In the genomic region with DNA sequence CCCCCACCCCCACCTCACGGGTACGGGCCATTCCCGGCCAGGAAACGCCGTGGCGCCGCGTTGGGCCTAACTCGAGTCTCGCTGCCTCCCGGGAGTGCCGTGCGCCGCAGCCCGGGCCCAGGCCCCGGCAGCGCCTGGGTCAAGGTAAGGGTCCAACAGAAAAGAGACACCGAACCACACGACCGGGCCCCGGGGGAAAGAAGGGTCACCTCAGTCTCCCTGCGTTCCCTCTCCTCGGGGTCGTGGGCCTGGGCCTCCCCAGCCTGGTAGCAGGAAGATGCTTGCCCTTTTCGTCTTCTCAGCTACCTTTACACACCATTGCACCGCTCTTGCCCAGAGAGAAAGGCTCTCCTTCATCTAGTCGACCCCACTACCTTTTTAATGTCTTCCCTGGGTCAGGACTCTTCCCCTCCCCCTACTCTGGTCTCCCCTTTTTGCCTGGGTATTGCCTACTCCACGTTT, we compare ENCODE assay signal across 7 mouse cellular contexts. TPM values are rescaled to one million over a fixed set of nuclear protein-coding genes. Genes with fewer than 3 reads are reported as not detected.
DNase-seq lines count a peak whose midpoint lies in the region; ATAC-seq and TF ChIP-seq lines count a peak whose summit lies in the region.

No protein-coding gene starts in this region.

- peak overlapping the region; percentile 99 for H3K4me3 ChIP-seq in megakaryocyte, embryonic 14.5 days (replicated peaks)
- peak overlapping the region; percentile 88 for H3K4me3 ChIP-seq in embryonic fibroblast, embryonic 13.5 days (ENCODE audit: insufficient read depth, low read length)
- peak overlapping the region; percentile 94 for H3K4me3 ChIP-seq in limb, embryonic 12.5 days (replicated peaks)
- peak overlapping the region; percentile 94 for H3K4me3 ChIP-seq in small intestine, adult 2 months (ENCODE audit: low read depth, low read length)

- no peak for DNase-seq in Muller cell, postnatal 12 days (ENCODE audit: inconsistent ontology term)
- DNase-seq in cerebellum, adult 8-10 months, result no peak

- H3K9ac ChIP-seq in limb, embryonic 12.5 days (replicated peaks), result peak overlapping the region; percentile 99

- no peaks in the 10 kb centered on the region for H3K9me3 ChIP-seq in megakaryocyte, embryonic 14.5 days
- H3K9me3 ChIP-seq in limb, embryonic 12.5 days, result no peaks in the 10 kb centered on the region

- H3K27me3 ChIP-seq in megakaryocyte, embryonic 14.5 days (replicated peaks), result no peaks in the 10 kb centered on the region
- H3K27me3 ChIP-seq in limb, embryonic 12.5 days, result no peaks in the 10 kb centered on the region
- H3K27me3 ChIP-seq in small intestine, adult 2 months (ENCODE audit: control insufficient read depth, insufficient read depth, low read length), result no peaks in the 10 kb centered on the region

- H3K4me2 ChIP-seq in limb, embryonic 12.5 days, result peak overlapping the region; percentile 91

- WGBS in limb, embryonic 12.5 days, result under 1% methylated on average over 28 of the region's 28 CpGs
- WGBS in small intestine, adult 2 months, result under 1% methylated on average over 28 of the region's 28 CpGs

- ATAC-seq in megakaryocyte, adult 5-6 weeks (ENCODE audit: poor library complexity, severe bottlenecking), result no peak
- ATAC-seq in limb, embryonic 12.5 days (ENCODE audit: insufficient number of reproducible peaks, insufficient read depth, low FRiP score, low TSS enrichment, low read depth), result no peak

- peaks cover 24% of the 10 kb centered on the region for H3K36me3 ChIP-seq in megakaryocyte, embryonic 14.5 days (replicated peaks; ENCODE audit: low read length)
- H3K36me3 ChIP-seq in limb, embryonic 12.5 days, result no peaks in the 10 kb centered on the region
- 0 out of 2 replicates have a peak, but pooled peaks cover 1% of the 10 kb centered on the region for H3K36me3 ChIP-seq in small intestine, adult 2 months (ENCODE audit: control insufficient read depth, insufficient read depth, low read length)

- H3K27ac ChIP-seq in embryonic fibroblast, embryonic 13.5 days (ENCODE audit: insufficient read depth, low read length), result peak overlapping the region; percentile 99
- H3K27ac ChIP-seq in limb, embryonic 12.5 days, result peak overlapping the region; percentile 99
- H3K27ac ChIP-seq in small intestine, adult 2 months (ENCODE audit: insufficient read depth, low read depth, low read length), result peak overlapping the region; percentile 96

- TF ChIP-seq CTCF in embryonic fibroblast, embryonic 13.5 days (IDR thresholded peaks at IDR 0.05; ENCODE audit: borderline replicate concordance, insufficient read depth, low read length), result no peak
- no peak for TF ChIP-seq CTCF in small intestine, adult 2 months (IDR thresholded peaks at IDR 0.05; ENCODE audit: extremely low read depth, insufficient read length, insufficient replicate concordance, low read depth, low read length)

- H3K4me1 ChIP-seq in megakaryocyte, embryonic 14.5 days, result peaks cover 45% of the 10 kb centered on the region
- H3K4me1 ChIP-seq in embryonic fibroblast, embryonic 13.5 days (ENCODE audit: control insufficient read depth, insufficient read depth, low read length), result peaks cover 4% of the 10 kb centered on the region; the same call in 1 of the 2 replicates
- H3K4me1 ChIP-seq in limb, embryonic 12.5 days (replicated peaks), result peaks cover 43% of the 10 kb centered on the region
- H3K4me1 ChIP-seq in small intestine, adult 2 months (ENCODE audit: control insufficient read depth, insufficient read depth, insufficient read length, low read length), result peaks cover 3% of the 10 kb centered on the region; the same call in 1 of the 2 replicates

- peak; percentile 82 for TF ChIP-seq POLR2A in embryonic fibroblast, embryonic 13.5 days (IDR thresholded peaks at IDR 0.05; ENCODE audit: low read depth, low read length)
- peak; percentile 68; the same call in 1 of the 2 replicates for TF ChIP-seq POLR2A in small intestine, adult 2 months (IDR thresholded peaks at IDR 0.05; ENCODE audit: low read depth, low read length)

RNA-seq across cellular contexts. Expression of gene Setd5, which starts 0.4 kb away (rescaled TPM):
- polyA plus RNA-seq in megakaryocyte, embryonic 14.5 days (2012; ENCODE audit: insufficient read depth, low replicate concordance), result 5.5 and 15.2 TPM in 2 replicates
- 81.1 and 84.2 TPM in 2 replicates for total RNA-seq in megakaryocyte, adult 5-6 weeks (2015)
- total RNA-seq in megakaryocyte, adult 5-6 weeks (2017), result 46.1 and 63.6 TPM in 2 replicates
- polyA plus RNA-seq in embryonic fibroblast, embryonic 13.5 days (2011; ENCODE audit: insufficient read length, low read depth, missing spikeins), result 128 and 154 TPM in 2 replicates
- 74.4 and 78.2 TPM in 2 replicates for polyA plus RNA-seq in limb, embryonic 12.5 days (2016; fragmentation: Nextera tagmentation; extraction: Ambion mirVana)
- polyA plus RNA-seq in small intestine, adult 2 months (2012; rRNA removed), result 15.3 and 25.4 TPM in 2 replicates

RNA-seq across cellular contexts. Expression of gene Thumpd3, which starts 31.6 kb away (rescaled TPM):
- 5.0 TPM in 1 of 2 replicates, not detected in the other for polyA plus RNA-seq in megakaryocyte, embryonic 14.5 days (2012; ENCODE audit: insufficient read depth, low replicate concordance)
- 50.0 and 50.4 TPM in 2 replicates for total RNA-seq in megakaryocyte, adult 5-6 weeks (2015)
- total RNA-seq in megakaryocyte, adult 5-6 weeks (2017), result 40.8 and 48.5 TPM in 2 replicates
- 32.1 and 33.5 TPM in 2 replicates for polyA plus RNA-seq in embryonic fibroblast, embryonic 13.5 days (2011; ENCODE audit: insufficient read length, low read depth, missing spikeins)
- 44.4 and 49.7 TPM in 2 replicates for polyA plus RNA-seq in limb, embryonic 12.5 days (2016; fragmentation: Nextera tagmentation; extraction: Ambion mirVana)
- polyA plus RNA-seq in small intestine, adult 2 months (2012; rRNA removed), result 3.9 and 5.4 TPM in 2 replicates
